Mouse (Mus musculus) adrenal gland, postnatal 10 days (tissue): ENCODE measurements around the gene Nat8f2. TPM values are rescaled to one million over a fixed set of nuclear protein-coding genes. Genes with fewer than 3 reads are reported as not detected.

Experiments used
- DNase-seq: peaks from one replicate; pipeline ENCODE4 v3.0.0; 2021; ENCODE audit warnings: mixed read lengths
- total RNA-seq, 2 experiments: library from RNA; stranded (reverse); gene quantifications; 2 replicates each; pipeline ENCODE4 v1.2.3; 2021

Gene Nat8f2
- total RNA-seq, 2 experiments from 2014 or later, result 0.63 to 0.88 TPM

- DNase-seq, result no peak
Measured at GRCm38 (mm10) chr6:85822286-85822685, 46.7 kb downstream of the Nat8f2 start.

DNA sequence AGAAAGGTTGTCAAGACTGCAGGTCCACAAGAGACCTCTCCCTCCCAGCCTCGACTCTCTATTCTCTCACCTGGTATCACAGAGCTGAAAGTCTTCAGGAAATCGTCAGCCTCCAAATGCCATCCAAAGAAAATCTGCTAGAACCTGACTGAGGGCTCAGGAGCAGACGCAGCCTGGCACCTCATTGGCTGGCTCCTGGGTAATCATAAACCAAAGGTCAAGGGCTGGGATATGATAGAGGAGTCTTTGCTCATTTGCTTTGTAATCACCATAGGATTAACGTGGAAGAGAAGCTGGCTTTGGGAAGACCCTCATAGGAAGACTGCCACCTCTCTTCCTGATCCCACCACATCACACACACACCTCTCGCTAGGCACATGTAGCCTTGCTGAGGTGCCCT is 48.1 kb downstream of the Nat8f2 start, which contains the start of the genes Nat8f6 and Nat8f5:
Nat8f6 (minus strand) TSS at position 118 of the 400 bp plus-strand sequence.
Nat8f5 (minus strand) TSS at position 136 of the 400 bp plus-strand sequence.
- DNase-seq, result no peak

- no peak for DNase-seq
Measured at GRCm38 (mm10) chr6:85818338-85818737, 50.6 kb downstream of the Nat8f2 start.

Other genes with a start within 250 kb of the Nat8f2 start
- under 1 TPM; 0.67 to 0.75 TPM for gene Nat8f7, start 156.0 kb downstream of the Nat8f2 start, total RNA-seq
- gene Nat8f3, start 103.4 kb downstream of the Nat8f2 start, total RNA-seq, result not detected
- under 1 TPM; 0.21 to 0.33 TPM for gene Nat8f6, start 48.2 kb downstream of the Nat8f2 start, total RNA-seq
- under 1 TPM; 0.27 to 0.91 TPM for gene Nat8f5, start 48.2 kb downstream of the Nat8f2 start, total RNA-seq
- 1 to 10 TPM in 1 of 2 experiments, under 1 TPM in 1; 0.90 to 1.1 TPM for gene Nat8, start 37.1 kb downstream of the Nat8f2 start, total RNA-seq
- 1 to 10 TPM; 6.1 to 9.9 TPM for gene Nat8f4, start 35.7 kb upstream of the Nat8f2 start, total RNA-seq
- gene Tprkb, start 42.7 kb upstream of the Nat8f2 start, total RNA-seq, result 10 to 100 TPM; 36.5 to 48.1 TPM
- gene Nat8f1, start 46.5 kb upstream of the Nat8f2 start, total RNA-seq, result 10 to 100 TPM; 21.7 to 24.6 TPM
- gene Dusp11, start 92.5 kb upstream of the Nat8f2 start, total RNA-seq, result 10 to 100 TPM; 83.7 to 91.8 TPM
- gene Figla, start 147.0 kb upstream of the Nat8f2 start, total RNA-seq, result not detected
- gene Add2, start 159.5 kb upstream of the Nat8f2 start, total RNA-seq, result 10 to 100 TPM in 1 of 2 experiments, 1 to 10 TPM in 1; 5.3 to 11.8 TPM